Mouse (Mus musculus) embryonic facial prominence, embryonic 10.5 days (tissue): ENCODE results near the gene Snx7. TPM values are rescaled to one million over a fixed set of nuclear protein-coding genes. Genes with fewer than 3 reads are reported as not detected.

Experiments used
- DNase-seq: peaks from one replicate; pipeline ENCODE4 v3.0.0-alpha.2; 2017; ENCODE audit warnings: low spot score
- H3K27ac ChIP-seq: fragments of 300-500 bp; sonication (generic); replicated peaks from 2 replicates; pipeline ENCODE4 v1.5.1; 2016; ENCODE audit warnings: mild to moderate bottlenecking
- H3K27me3 ChIP-seq: fragments of 300-500 bp; sonication (generic); replicated peaks from 2 replicates; pipeline ENCODE4 v1.6.1; 2016; ENCODE audit warnings: low read depth, mild to moderate bottlenecking; ENCODE audit not compliant: poor library complexity, severe bottlenecking
- H3K36me3 ChIP-seq: fragments of 300-500 bp; sonication (generic); replicated peaks from 2 replicates; pipeline ENCODE4 v1.6.1; 2016; ENCODE audit warnings: mild to moderate bottlenecking, moderate library complexity
- H3K4me1 ChIP-seq: fragments of 300-500 bp; sonication (generic); 2 replicates; pipeline ENCODE4 v1.6.1; 2016
- H3K4me3 ChIP-seq: fragments of 300-500 bp; sonication (generic); 2 replicates; pipeline ENCODE4 v1.5.1; 2016; ENCODE audit warnings: mild to moderate bottlenecking, moderate library complexity
- H3K9me3 ChIP-seq: fragments of 300-500 bp; sonication (generic); 2 replicates; pipeline ENCODE4 v1.6.1; 2016; ENCODE audit warnings: mild to moderate bottlenecking
- WGBS: fragments of 180-500 bp; shearing (Covaris S2); methylation state at CpG from one replicate; pipeline ENCODE4 v1.1.7; 2016; 5-methylcytosine and 5-hydroxymethylcytosine counted together
- polyA plus RNA-seq: library from polyadenylated mRNA; unstranded; fragments of >200 nt; fragmentation: Nextera tagmentation; extraction: Ambion mirVana; gene quantifications from 2 replicates; pipeline ENCODE4 v1.2.1, GENCODE M21; 2016

The Snx7 gene
- polyA plus RNA-seq, 1 experiment from 2014 or later = 14.1 TPM

DNA sequence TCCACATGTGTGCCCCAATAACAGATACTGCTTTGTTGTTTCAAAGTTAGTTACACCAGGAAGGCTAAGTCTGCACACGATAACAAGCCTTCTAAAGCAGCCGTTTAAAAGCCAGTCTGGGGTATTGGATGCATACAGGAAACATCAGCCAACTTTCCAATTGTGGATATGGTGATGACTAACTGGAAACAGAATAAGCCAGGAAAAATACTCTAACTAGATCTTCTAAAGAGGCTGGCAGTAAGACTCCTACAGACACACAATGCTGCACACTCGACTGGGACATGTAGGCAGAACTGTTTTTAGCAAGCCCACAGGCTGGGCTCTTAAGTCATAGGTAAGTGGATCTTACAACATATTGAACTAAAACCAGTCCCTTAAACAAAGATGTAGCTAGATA, 15.0 kb downstream of the Snx7 start:
- Histone ChIP-seq H3K27me3 (no peaks in the 10 kb centered on the region), H3K36me3 (no peaks in the 10 kb centered on the region), H3K9me3 (no peaks in the 10 kb centered on the region), H3K4me3 (no peak overlapping the region), H3K27ac (no peak overlapping the region), H3K4me1 (no peaks in the 10 kb centered on the region)
- WGBS = 79% methylated on average over 3 of the region's 3 CpGs
- no peak for DNase-seq

DNA sequence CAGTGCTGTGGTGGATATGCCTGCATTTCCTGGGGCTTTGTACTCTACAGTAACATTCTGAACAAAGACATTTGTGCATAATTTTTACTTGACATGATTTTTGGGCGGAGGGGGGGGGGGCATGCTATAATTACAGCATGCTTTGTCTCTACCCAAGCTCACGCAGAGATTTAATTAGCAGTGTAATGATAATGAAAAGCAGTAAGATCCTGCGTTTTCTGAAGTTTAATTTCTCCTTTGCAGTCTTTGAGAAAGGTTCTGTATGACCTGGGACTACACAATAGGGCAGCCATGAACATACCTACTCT, 16.7 kb downstream of the Snx7 start:
- Histone ChIP-seq H3K27ac (no peak overlapping the region), H3K36me3 (no peaks in the 10 kb centered on the region), H3K4me1 (no peaks in the 10 kb centered on the region), H3K9me3 (no peaks in the 10 kb centered on the region), H3K4me3 (no peak overlapping the region), H3K27me3 (no peaks in the 10 kb centered on the region)
- no peak for DNase-seq
- WGBS = 88% methylated on average over 3 of the region's 3 CpGs

DNA sequence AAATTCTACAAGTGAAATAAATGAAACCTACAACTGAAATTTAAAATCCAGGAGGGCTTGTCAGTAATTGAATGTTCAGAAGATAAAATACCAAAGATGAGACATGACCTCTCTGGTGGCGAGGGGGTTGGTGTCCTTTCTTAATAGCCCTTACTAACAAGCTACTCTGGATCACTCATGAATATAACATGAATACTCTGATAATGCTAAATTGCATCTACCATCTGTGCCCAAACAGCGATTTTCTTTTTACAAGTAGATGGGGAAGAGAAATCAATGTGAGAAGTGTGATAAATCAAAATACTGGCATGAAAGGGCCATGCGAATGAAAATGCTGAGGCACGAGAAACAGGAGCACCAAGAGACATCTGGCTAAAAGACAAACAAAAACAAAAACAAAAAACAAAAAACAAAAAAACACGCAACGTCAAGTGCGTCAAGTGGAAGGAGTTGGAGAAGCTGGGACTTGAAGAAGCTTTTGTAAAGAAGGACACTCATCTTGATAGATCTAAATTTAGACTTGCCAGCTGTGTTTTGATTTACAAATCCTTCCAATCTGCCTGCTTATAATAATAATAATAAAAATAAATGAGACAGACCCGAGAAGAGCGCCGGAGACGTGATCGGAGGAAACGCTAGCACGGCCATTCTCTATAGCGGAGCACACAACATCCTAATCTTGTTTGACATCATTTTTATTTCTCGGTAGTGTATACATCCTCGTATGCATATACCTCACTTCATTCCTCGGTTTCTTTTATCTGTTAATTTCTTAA, 17.3 kb downstream of the Snx7 start:
- H3K4me1 ChIP-seq = no peaks in the 10 kb centered on the region
- no peak overlapping the region for H3K27ac ChIP-seq
- DNase-seq = no peak
- H3K9me3 ChIP-seq = no peaks in the 10 kb centered on the region
- no peaks in the 10 kb centered on the region for H3K36me3 ChIP-seq
- WGBS = 95% methylated on average over 18 of the region's 18 CpGs
- H3K4me3 ChIP-seq = no peak overlapping the region
- H3K27me3 ChIP-seq = no peaks in the 10 kb centered on the region

DNA sequence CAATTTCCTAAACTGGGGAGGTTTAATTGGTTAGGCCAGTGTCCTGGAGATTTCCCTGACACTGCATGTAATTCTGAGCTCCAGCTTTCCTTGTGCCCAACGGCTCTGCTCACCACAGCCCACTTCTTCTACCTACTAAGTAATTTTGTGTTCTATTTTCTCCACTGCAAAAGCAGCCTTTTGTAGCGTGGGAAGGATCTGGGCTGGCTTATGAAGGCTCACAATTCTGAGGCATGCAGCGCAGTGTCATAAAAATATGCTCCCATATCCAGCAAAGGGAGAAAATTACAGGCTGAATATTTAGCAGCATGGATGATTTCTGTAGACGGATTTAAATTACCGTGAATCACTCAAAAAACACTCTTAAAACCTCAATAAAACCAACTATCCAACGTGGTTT, 19.9 kb downstream of the Snx7 start:
- Histone ChIP-seq H3K36me3 (no peaks in the 10 kb centered on the region), H3K4me1 (no peaks in the 10 kb centered on the region), H3K4me3 (no peak overlapping the region), H3K27ac (no peak overlapping the region), H3K27me3 (no peaks in the 10 kb centered on the region), H3K9me3 (no peaks in the 10 kb centered on the region)
- no peak for DNase-seq
- 87% methylated on average over 6 of the region's 6 CpGs for WGBS

DNA sequence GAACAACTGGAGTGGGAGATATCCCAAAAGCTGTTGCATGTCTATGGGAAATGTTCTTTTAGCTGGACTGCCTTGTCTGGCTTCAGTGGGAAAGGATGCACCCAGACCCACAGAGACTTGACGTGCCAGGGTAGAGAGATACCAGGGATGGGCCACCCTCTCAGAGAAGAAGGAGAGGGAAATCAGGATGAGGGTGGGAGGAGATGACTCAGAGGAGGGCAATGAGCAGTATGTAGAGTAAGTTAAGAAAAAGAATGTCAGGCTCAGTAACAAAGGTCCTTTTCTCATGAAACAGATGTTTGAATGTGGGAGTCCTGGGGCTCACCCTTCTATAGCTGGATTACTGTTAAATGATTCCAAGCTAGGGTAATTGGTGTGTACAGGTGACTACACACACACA, 26.1 kb downstream of the Snx7 start:
- Histone ChIP-seq H3K27ac (no peak overlapping the region), H3K27me3 (no peaks in the 10 kb centered on the region), H3K4me1 (no peaks in the 10 kb centered on the region), H3K9me3 (no peaks in the 10 kb centered on the region), H3K4me3 (no peak overlapping the region), H3K36me3 (no peaks in the 10 kb centered on the region)
- no peak for DNase-seq
- WGBS = 87% methylated on average over 1 of the region's 1 CpGs

DNA sequence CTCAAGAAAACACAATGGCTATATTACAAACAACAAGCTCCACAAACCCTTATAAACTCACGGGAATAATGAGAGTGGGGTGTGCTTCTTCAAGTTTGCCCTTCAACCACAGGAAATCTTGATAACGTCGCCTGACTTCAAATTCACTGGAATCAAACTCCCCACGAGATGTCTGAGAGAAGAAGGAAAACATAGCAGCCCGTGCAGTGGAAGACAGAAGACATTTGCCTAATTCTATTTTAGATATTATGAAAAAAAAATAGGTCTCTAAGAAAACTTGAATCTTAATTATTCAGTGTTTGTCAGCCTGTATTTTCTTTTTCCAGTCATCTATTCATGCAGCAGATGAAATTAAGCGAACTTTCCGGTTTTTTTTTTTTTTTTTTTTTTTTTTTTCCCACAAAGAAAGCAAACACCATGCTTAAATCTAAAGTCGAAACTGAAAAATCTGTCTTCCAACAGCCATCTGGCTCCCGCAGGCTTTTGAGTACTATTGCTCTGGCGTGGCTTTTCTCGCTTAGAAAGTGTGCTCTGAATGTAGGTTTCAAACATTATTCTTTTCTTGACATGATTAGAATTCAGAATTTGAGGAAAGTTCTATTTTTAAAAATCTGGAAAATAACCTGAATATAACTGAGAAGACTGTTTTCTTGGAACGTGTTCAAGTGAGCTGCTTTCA, 28.7 kb downstream of the Snx7 start:
- WGBS = 82% methylated on average over 12 of the region's 12 CpGs
- no peaks in the 10 kb centered on the region for H3K27me3 ChIP-seq

DNA sequence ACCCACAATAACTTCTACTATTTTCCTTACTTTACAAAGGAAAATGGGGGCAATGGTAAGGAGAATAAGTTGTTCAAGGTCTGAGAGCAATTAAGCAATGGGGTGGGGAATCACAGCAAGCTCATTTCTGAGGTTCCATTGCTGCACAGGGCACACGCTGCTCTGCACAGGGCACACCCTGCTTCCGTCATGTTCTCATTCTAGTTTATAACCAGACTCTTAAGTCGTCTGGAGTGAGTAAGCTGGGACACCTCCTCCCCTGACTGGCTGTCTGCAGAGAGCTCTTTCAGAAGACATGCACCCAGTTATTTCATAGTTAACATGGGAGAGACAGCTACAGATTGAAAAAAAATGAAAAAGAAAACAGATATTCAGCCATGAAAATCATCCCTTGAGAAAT, 30.7 kb downstream of the Snx7 start:
- Histone ChIP-seq H3K4me1 (no peaks in the 10 kb centered on the region), H3K27ac (no peak overlapping the region), H3K4me3 (no peak overlapping the region), H3K27me3 (no peaks in the 10 kb centered on the region), H3K9me3 (no peaks in the 10 kb centered on the region), H3K36me3 (peaks cover 4% of the 10 kb centered on the region; the same call in 1 of the 2 replicates)
- 71% methylated on average over 3 of the region's 3 CpGs for WGBS
- no peak for DNase-seq

More for the DNA sequence above, 28.7 kb downstream of the Snx7 start:
- no peaks in the 10 kb centered on the region for H3K9me3 ChIP-seq
- H3K4me3 ChIP-seq = no peak overlapping the region
- no peaks in the 10 kb centered on the region for H3K4me1 ChIP-seq
- no peak for DNase-seq
- peaks cover 4% of the 10 kb centered on the region; the same call in 1 of the 2 replicates for H3K36me3 ChIP-seq
- no peak overlapping the region for H3K27ac ChIP-seq

DNA sequence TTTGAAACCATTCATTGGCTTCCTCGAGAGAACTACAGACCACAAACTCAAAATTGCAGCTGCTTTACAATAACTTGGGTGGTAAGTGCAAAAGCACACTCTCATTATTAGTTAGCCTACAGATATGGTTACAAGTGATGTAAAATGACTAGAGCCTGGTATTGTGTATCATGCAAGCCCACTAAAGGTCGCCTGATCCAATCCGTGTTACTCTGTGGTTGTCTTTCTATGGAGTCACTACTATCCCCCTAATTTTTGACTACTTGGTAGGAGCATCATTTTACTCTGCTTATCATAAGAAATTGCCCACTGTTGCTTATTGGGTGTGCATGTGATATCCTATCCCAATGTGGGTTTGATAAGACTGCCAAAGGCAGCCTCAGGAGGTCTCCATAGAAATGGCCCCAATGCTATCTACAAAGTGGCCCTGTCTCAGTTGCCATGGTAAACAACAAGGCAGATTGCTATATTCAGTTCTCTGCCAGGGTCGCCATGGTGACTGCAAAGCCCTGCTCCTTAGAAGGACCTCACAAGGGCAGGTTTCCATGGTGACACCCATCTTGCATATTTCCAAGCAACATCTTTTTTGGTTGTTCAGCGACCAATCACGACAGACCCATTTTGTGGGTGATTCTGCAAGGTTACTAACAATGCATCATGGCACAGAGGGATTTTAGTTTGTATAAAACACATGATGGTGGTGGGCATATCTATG, 42.1 kb downstream of the Snx7 start:
- 84% methylated on average over 6 of the region's 6 CpGs for WGBS
- H3K9me3 ChIP-seq = no peaks in the 10 kb centered on the region
- H3K27ac ChIP-seq = no peak overlapping the region
- H3K4me1 ChIP-seq = no peaks in the 10 kb centered on the region
- no peak overlapping the region for H3K4me3 ChIP-seq
- no peaks in the 10 kb centered on the region for H3K36me3 ChIP-seq
- no peaks in the 10 kb centered on the region for H3K27me3 ChIP-seq
- peak; percentile 16 for DNase-seq

DNA sequence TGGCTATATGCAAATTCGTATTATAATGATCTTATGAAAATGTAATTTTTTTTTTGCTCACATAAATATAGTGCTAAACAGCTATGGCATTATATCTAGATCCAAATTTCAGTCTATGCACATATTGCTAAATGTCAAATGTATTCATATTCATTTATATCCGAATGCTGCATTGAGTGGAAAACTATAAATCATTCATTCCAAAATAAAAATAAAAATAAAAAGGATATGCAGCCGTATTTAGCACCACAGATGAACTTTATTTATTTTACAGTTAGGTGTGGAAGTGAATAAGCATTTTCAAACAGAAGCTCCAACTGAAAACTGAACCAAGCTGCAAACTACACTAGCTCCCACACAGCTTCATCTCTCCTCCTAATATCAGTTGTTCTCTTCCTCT, 45.5 kb downstream of the Snx7 start:
- no peaks in the 10 kb centered on the region for H3K4me1 ChIP-seq
- no peak overlapping the region for H3K27ac ChIP-seq
- H3K9me3 ChIP-seq = no peaks in the 10 kb centered on the region
- no peak overlapping the region for H3K4me3 ChIP-seq
- no peaks in the 10 kb centered on the region for H3K36me3 ChIP-seq
- 92% methylated on average over 3 of the region's 3 CpGs for WGBS
- DNase-seq = no peak
- no peaks in the 10 kb centered on the region for H3K27me3 ChIP-seq

DNA sequence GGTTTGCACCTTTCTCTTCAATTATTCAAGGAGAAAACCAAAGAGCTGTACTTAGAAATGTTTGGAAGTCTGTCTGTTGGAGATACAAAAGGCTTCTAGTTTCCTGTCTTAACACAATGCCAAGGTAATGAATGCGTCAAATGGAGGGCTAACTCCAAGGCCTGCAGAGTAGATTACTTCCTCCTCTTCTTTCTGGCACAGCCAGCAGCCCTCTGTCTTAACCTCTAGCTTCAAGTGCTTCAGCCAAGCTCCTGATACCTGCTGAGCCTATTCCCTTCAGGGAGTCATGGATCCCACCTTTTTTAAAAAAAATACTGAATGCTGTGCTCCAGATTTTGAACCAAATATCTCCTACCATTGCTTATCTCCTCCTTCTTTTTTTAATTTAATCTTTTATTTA, 51.1 kb downstream of the Snx7 start:
- no peak for DNase-seq
- Histone ChIP-seq H3K27me3 (no peaks in the 10 kb centered on the region), H3K4me1 (no peaks in the 10 kb centered on the region), H3K9me3 (no peaks in the 10 kb centered on the region), H3K27ac (no peak overlapping the region), H3K36me3 (no peaks in the 10 kb centered on the region), H3K4me3 (no peak overlapping the region)
- 82% methylated on average over 1 of the region's 1 CpGs for WGBS

DNA sequence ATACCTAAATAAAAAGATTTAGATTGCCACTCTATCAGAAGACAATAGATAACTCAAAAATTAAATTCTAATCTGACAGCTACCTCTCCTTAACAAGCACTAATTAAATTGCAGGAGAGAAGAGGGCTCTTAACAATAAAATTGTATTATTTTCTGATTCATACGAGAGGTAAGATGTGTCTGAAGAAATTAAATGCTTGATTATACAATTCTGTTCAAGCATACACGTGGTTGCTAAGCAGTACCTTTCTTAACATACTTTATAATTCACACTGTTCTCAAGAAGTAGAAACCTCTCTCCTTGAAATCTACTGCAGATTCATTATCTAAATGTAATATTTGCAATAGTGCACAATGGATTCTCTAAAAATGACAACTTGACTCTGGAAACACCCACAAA, 54.5 kb downstream of the Snx7 start:
- no peak for DNase-seq
- no peaks in the 10 kb centered on the region for H3K9me3 ChIP-seq
- no peaks in the 10 kb centered on the region for H3K4me1 ChIP-seq
- no peak overlapping the region for H3K27ac ChIP-seq
- no peak overlapping the region for H3K4me3 ChIP-seq
- WGBS = 85% methylated on average over 2 of the region's 2 CpGs
- H3K27me3 ChIP-seq = no peaks in the 10 kb centered on the region
- no peaks in the 10 kb centered on the region for H3K36me3 ChIP-seq

DNA sequence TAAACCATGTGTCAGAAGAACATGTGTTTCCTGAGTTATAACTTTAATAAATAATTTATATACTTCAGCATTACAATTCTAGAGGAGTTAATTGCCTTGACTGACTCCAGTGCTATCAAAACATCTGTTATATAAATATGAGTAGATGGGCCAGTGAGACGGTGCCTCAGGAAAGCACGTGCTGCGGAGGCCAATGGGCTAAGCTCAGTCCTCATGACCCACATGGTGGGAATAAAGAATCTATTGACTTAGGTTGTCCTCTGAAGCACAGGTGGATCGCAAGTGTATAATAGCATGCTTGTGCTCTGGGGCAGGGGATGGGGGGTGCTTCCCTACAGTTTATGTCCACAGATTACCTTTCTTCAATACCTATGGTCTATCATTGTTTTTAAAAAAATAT, 56.6 kb downstream of the Snx7 start:
- Histone ChIP-seq H3K4me3 (no peak overlapping the region), H3K9me3 (no peaks in the 10 kb centered on the region), H3K27ac (no peak overlapping the region), H3K27me3 (no peaks in the 10 kb centered on the region), H3K4me1 (no peaks in the 10 kb centered on the region), H3K36me3 (no peaks in the 10 kb centered on the region)
- WGBS = 80% methylated on average over 4 of the region's 4 CpGs
- no peak for DNase-seq

DNA sequence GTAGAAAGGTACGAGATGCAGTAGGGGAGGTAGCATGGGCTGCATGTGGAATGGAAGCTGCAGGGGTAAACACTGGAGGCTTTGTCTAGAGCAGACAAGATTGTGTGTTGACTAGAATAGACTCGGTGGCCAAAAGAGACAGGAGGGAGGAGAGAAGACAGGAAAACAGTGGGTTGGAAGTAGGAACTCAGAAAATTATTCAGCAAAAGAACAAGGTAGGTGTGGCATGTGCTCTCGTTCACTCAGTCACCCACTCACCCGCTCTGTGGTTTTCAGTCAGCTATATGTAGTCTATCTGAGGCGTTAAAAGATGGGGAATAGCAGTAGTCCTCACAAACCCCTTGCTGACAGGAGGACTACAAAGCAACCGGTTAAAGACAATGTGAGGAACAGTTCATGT, 63.0 kb downstream of the Snx7 start:
- Histone ChIP-seq H3K27me3 (no peaks in the 10 kb centered on the region), H3K4me3 (no peak overlapping the region), H3K27ac (no peak overlapping the region), H3K36me3 (no peaks in the 10 kb centered on the region), H3K4me1 (0 out of 2 replicates have a peak, but pooled peaks cover 2% of the 10 kb centered on the region), H3K9me3 (no peaks in the 10 kb centered on the region)
- 86% methylated on average over 6 of the region's 6 CpGs for WGBS
- no peak for DNase-seq
